Mouse (Mus musculus) thymus, postnatal 36 days (tissue): ENCODE measurements around the gene Gm26620.

Experiments used
- DNase-seq, 2 experiments: peaks; one replicate each; pipeline ENCODE4 v3.0.0; 2022; ENCODE audit warnings: mixed read lengths in 2 of 2

Gm26620 gene

GRCm38 (mm10) chr1:170871402-170871801 is 13.5 kb upstream of the Gm26620 start:
- DNase-seq = no peak

DNA sequence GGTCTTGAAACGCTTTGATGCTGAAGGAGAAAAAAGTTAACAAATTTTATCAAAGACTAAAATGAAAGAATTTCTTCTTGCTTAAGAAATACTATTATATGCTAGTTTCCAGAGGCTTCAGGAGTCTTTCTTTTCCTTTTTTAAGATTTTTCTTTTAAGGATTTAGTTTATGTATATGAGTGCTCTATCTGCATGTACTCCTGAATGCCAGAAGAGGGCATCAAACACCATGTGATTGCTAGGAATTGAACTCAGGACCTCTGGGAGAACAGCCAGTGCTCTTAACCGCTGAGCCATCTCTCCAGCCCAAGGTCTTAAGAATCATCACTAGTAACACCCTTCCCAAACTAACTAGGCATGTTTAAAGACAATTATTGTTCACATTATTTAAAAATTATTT is 12.9 kb upstream of the Gm26620 start:
- no peak for DNase-seq

- DNase-seq = no peak
Measured at GRCm38 (mm10) chr1:170875676-170876075, 9.2 kb upstream of the Gm26620 start.

- no peak for DNase-seq
Measured at GRCm38 (mm10) chr1:170876906-170877305, 8.0 kb upstream of the Gm26620 start.

DNA sequence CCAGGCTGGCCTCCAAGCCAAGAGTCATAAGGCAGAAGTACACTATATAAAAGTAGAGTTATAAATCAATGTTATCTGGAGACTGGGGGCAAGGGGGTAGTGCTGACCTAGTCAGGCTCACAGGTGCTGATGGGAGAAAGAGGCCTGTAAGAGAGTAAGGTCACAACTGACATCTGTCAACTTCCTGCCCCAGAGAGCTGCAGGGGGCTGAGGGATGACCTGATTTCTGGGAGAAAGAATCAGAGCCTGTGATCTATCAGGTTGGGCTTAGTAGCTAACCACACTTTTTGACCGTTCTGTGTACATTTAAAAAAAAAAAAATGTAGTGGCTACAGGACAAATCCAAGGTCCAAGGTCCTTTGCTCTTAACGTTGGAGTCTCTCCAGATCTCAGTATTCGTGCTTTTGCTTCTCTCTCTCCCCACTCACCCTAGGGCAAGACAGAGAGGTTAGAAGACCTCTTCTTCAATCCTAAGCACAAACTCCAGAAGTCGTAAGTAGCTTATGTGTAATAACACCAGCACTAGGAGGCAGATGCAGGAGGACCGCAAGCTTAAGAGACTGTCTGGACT is 1.9 kb upstream of the Gm26620 start:
- no peak for DNase-seq

DNA sequence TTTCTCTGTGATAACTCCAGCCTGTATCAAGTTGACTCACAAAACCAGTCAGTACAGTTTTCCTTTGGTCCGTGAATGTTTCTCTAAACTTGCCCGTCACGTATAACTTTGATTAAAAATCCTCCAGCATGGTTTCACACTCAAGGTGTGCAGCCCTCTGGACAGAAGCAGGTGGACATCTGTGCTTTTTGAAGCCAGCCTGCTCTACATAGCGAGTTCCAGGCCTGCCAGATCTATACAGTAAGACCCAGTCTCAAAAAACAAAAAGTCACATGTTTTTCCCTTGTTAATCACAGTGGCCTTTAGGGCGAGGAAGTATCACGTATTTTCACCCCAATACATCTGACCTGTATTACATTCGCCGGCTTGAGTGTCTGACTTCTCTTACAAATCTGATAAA is 475 bp upstream of the Gm26620 start:
- DNase-seq = no peak

- no peak for DNase-seq
Measured at GRCm38 (mm10) chr1:170886044-170886458, 1.2 kb downstream of the Gm26620 start.

DNA sequence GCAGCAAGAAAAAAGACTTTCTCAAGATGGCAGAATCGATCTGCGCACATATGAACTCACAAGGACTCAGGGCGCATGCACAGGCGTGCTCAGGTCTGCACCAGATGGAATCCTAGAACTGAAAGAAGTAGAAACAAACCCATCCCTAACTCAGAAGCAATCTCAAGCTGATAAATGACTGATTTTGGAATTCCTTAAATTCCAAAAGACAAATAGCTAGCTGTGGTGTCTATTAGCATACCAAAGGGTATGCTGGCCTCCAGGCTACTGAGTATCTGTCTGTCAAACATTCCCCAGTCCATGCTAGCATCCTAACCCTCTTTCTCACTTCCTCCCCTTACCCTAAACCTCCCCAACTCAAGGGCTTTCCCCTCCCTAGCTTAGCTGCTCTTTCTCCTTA is 4.4 kb downstream of the Gm26620 start:
- no peak for DNase-seq

DNA sequence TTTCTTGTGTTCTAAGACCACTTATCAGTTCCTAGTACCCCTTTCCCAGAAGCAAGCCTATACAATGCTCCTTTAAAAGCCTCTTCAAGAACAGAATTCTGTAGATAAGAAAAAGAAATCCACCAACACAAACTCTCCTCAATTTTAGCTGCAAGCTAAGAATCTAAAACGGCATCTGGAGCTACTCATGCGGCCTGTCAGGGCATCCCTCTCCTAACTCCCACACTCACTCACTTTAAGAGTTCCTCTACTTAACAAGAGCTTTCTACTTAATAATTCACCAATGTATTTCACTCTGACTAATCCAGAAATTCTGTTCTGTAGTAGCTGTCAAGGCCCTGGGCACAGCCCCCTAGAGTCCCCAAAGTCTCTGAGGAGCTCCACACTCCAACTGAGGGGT is 6.8 kb downstream of the Gm26620 start:
- DNase-seq = no peak

- no peak for DNase-seq
Measured at GRCm38 (mm10) chr1:170892279-170892678, 7.4 kb downstream of the Gm26620 start.

- DNase-seq = no peak
Measured at GRCm38 (mm10) chr1:170894603-170895602, 10.0 kb downstream of the Gm26620 start.

GRCm38 (mm10) chr1:170896651-170897281 is 11.9 kb downstream of the Gm26620 start:
- DNase-seq = no peak

DNA sequence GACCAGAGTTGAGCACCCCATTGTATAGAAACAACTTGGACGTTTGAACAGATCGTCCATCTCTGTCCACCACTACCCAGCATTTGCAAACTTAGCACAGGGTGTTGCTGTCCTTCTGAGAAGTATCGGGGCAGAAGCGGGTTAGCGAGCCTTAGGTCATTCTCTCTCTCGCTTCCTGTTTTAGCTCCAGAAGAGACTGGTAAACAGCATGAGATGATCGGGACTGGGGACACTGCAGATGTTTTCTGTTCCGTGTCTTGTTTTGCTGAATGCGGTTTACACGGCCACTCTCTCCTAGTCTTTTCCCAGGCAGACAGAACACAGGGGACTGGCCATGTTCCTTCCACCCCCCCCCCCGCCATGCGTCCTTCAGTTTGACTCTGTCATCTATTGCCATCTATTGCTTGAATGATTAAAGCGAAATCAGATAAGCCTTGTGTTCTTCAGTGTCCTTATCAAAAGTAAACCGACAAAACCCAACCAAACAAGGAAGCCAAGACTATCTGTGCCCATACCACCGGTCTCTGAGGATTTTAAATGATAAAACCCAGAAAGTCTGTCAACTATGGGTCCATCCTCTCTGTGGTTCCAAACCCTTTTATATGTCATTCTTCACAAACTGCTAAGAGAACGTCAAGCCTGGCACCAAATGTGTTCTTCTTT is 13.7 kb downstream of the Gm26620 start:
- DNase-seq = no peak

GRCm38 (mm10) chr1:170900799-170901467 is 16.1 kb downstream of the Gm26620 start:
- no peak for DNase-seq

GRCm38 (mm10) chr1:170901536-170902238 is 16.8 kb downstream of the Gm26620 start:
- DNase-seq = peak; percentile 68 to 78

GRCm38 (mm10) chr1:170903485-170903884 is 18.6 kb downstream of the Gm26620 start:
- no peak for DNase-seq

DNA sequence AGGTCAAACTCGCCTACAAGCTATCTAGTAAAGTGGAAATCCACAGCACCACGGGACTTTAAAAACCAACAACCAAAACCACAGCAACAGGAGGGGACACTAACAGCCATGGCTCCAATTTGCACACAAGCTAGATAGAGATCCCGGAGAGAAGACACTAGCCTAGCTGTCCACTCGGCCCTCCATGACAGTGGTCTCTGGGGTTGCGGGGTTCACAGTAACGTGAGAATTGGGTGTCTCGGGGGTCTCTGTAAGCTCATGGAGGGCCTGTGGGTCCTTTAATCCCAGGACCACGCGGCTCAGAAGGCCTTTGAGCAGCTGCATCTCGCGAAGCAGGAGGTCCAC is 22.2 kb downstream of the Gm26620 start:
- no peak for DNase-seq

- DNase-seq = peak in 1 of 2 experiments; percentile 16
Measured at GRCm38 (mm10) chr1:170907456-170908191, 22.8 kb downstream of the Gm26620 start.

- no peak for DNase-seq
Measured at GRCm38 (mm10) chr1:170908341-170908740, 23.5 kb downstream of the Gm26620 start.

DNA sequence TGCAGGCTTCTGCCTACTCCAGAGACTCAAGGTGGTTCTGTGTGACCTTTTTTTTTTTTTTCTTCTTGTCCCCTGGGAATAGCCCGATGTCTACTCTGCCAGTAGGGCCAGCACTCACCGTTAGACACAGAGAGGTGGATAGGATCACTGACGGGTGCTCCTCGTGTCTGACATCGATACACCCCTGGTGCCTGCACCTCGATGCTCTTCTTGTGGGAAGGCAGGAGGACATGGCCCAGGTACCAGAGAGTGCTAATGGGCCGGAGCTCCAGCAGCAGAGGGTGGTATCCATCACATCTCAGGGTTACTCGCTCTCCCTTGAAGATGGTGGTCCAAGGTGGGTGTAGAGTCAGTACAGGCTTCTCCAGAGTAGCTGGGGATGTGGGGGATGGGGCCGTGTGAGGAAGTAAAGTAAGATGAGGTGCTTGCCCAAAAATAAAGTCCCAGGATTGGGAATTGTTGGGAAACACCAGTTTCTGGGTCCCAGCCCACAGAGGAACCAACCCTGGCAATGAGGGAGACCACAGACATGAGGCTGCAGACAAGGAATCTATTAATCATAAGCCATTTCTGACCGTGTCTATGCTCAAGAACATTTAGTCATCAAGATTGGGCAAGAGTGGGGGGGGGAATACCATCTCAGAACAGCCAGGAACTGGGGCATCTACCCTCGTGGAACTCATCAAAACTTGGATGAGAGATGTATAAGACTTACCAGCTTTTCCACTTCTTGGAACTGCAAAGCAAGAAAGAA is 27.2 kb downstream of the Gm26620 start:
- DNase-seq = no peak
